Mouse (Mus musculus) CH12.LX (cell line): ENCODE results near the gene Ctnna3. TPM values are rescaled to one million over a fixed set of nuclear protein-coding genes. Genes with fewer than 3 reads are reported as not detected.

Experiments
- DNase-seq: peaks from one replicate; pipeline ENCODE4 v3.0.0-alpha.2; 2013; ENCODE audit errors: extremely low read depth
- H3K27ac ChIP-seq: 2 replicates; pipeline ENCODE4 v1.5.1; 2012; ENCODE audit warnings: low read depth, mild to moderate bottlenecking, control low read depth, moderate library complexity; ENCODE audit not compliant: insufficient read depth
- H3K27me3 ChIP-seq: replicated peaks from 2 replicates; pipeline ENCODE3; 2012; ENCODE audit warnings: inconsistent platforms
- H3K36me3 ChIP-seq, 2 experiments: replicated peaks in 1 of 2; 2 replicates each; pipeline versions ENCODE3 to v1.6.1; 2012; ENCODE audit warnings: inconsistent platforms in 1 of 2, low read length in 1 of 2, mild to moderate bottlenecking in 1 of 2, mixed read lengths in 1 of 2, moderate library complexity in 1 of 2; ENCODE audit not compliant: control insufficient read depth in 1 of 2, insufficient read depth in 1 of 2
- H3K4me1 ChIP-seq, 2 experiments: 2 replicates each; pipeline ENCODE4 v1.6.1; 2012; ENCODE audit warnings: inconsistent platforms in 1 of 2, moderate library complexity in 1 of 2; ENCODE audit not compliant: insufficient read depth in 2 of 2, control insufficient read depth in 1 of 2
- H3K4me2 ChIP-seq: 2 replicates; pipeline ENCODE4 v1.6.1; 2012; ENCODE audit warnings: low read depth, mild to moderate bottlenecking, control low read depth; ENCODE audit not compliant: poor library complexity, insufficient read depth, severe bottlenecking
- H3K4me3 ChIP-seq, 3 experiments: fragments of 150-350 bp in 1 of 3; sonication (generic) in 1 of 3; replicated peaks in 1 of 3; 2 replicates each; pipeline versions ENCODE3 to v1.5.1; 2011 to 2012; ENCODE audit warnings: low read depth in 2 of 3, low read length in 2 of 3, mild to moderate bottlenecking in 2 of 3, moderate library complexity in 2 of 3, control low read depth in 1 of 3, improper control_type of control experiment in 1 of 3, inconsistent platforms in 1 of 3, mixed read lengths in 1 of 3; ENCODE audit not compliant: poor library complexity in 1 of 3
- H3K79me2 ChIP-seq: replicated peaks from 2 replicates; pipeline ENCODE4 v1.6.1; 2012; ENCODE audit warnings: mild to moderate bottlenecking, moderate library complexity; ENCODE audit not compliant: control insufficient read depth, poor library complexity, insufficient read depth, severe bottlenecking; ENCODE audit errors: extremely low read depth
- H3K9ac ChIP-seq: 2 replicates; pipeline ENCODE4 v1.6.1; 2012; ENCODE audit warnings: low read depth, mild to moderate bottlenecking, control low read depth, moderate library complexity; ENCODE audit not compliant: insufficient read depth
- H3K9me3 ChIP-seq: replicated peaks from 2 replicates; pipeline ENCODE3; 2012; ENCODE audit warnings: low read length, inconsistent platforms, mixed read lengths
- BHLHE40 ChIP-seq: IDR thresholded peaks from 2 replicates; pipeline ENCODE4 v1.6.1; 2011; ENCODE audit warnings: mild to moderate bottlenecking, low read depth, low read length, improper control_type of control experiment
- CHD2 ChIP-seq: IDR thresholded peaks from 2 replicates; pipeline ENCODE4 v1.6.1; 2011; ENCODE audit warnings: low read length, improper control_type of control experiment
- CTCF ChIP-seq, 2 experiments: IDR thresholded peaks in 1 of 2; conservative IDR thresholded peaks in 1 of 2; 2 replicates each; pipeline ENCODE4 v1.5.1; 2011 to 2012; ENCODE audit warnings: low read depth in 2 of 2, low read length in 2 of 2, improper control_type of control experiment in 1 of 2, inconsistent platforms in 1 of 2, mild to moderate bottlenecking in 1 of 2, moderate library complexity in 1 of 2
- ETS1 ChIP-seq: conservative IDR thresholded peaks from 2 replicates; pipeline ENCODE4 v1.6.1; 2012; ENCODE audit warnings: low read depth, mild to moderate bottlenecking, inconsistent platforms, low read length, improper control_type of control experiment, moderate library complexity
- HCFC1 ChIP-seq: IDR thresholded peaks from 2 replicates; pipeline ENCODE4 v1.6.1; 2012; ENCODE audit warnings: low read depth, mild to moderate bottlenecking, inconsistent platforms, low read length, improper control_type of control experiment
- IRF4 ChIP-seq: IDR thresholded peaks from 2 replicates; pipeline ENCODE4 v1.6.1; 2014; ENCODE audit warnings: low read depth, mild to moderate bottlenecking, inconsistent platforms, low read length, improper control_type of control experiment
- MAX ChIP-seq: IDR thresholded peaks from 2 replicates; pipeline ENCODE4 v1.6.1; 2011; ENCODE audit warnings: low read length, improper control_type of control experiment
- MYC ChIP-seq: IDR thresholded peaks from 2 replicates; pipeline ENCODE4 v1.6.1; 2011; ENCODE audit warnings: low read depth, mild to moderate bottlenecking, improper control_type of control experiment, low read length
- PAX5 ChIP-seq: IDR thresholded peaks from 2 replicates; pipeline ENCODE4 v1.6.1; 2012; ENCODE audit warnings: low read length, inconsistent platforms, mixed read lengths
- RAD21 ChIP-seq: IDR thresholded peaks from 2 replicates; pipeline ENCODE4 v1.6.1; 2011; ENCODE audit warnings: low read depth, mild to moderate bottlenecking, low read length, improper control_type of control experiment, moderate library complexity
- SMC3 ChIP-seq: IDR thresholded peaks from 2 replicates; pipeline ENCODE4 v1.6.1; 2011; ENCODE audit warnings: low read depth, low read length, improper control_type of control experiment
- ZC3H11A ChIP-seq: IDR thresholded peaks from 2 replicates; pipeline ENCODE4 v1.6.1; 2012; ENCODE audit warnings: low read depth, mild to moderate bottlenecking, inconsistent platforms, low read length, improper control_type of control experiment
- ZNF384 ChIP-seq: IDR thresholded peaks from 2 replicates; pipeline ENCODE4 v1.6.1; 2012; ENCODE audit warnings: low read depth, low read length, improper control_type of control experiment, inconsistent platforms
- dilution Hi-C: fragments of 300-500 bp; cut with MboI; formaldehyde crosslinking; loops from 2 replicates; pipeline ENCODE4 v1.14.3; 2020; ENCODE audit warnings: low sequenced_read_pairs; ENCODE audit not compliant: extremely low pct_unique_long_range_greater_than_20kb, extremely low pct_ligation_motif_present
- in situ Hi-C: fragments of 300-500 bp; cut with MboI; formaldehyde crosslinking; loops from 3 replicates; pipeline ENCODE4 v1.14.3; 2019; ENCODE audit warnings: low sequenced_read_pairs, low pct_ligation_motif_present, low pct_unique_long_range_greater_than_20kb, mixed read lengths
- polyA plus RNA-seq: library from polyadenylated mRNA; unstranded; fragments of >175 nt; gene quantifications from 2 replicates; pipeline ENCODE4 v1.2.1, GENCODE M21; 2012; ENCODE audit warnings: low read depth; ENCODE audit not compliant: insufficient read length
- total RNA-seq, 2 experiments: library from RNA; depleted of rRNA; stranded (reverse); fragments of 300-350 nt in 1 of 2; fragments of >200 nt in 1 of 2; gene quantifications; 2 replicates each; pipeline ENCODE4 v1.2.3; 2012 to 2014

The Ctnna3 gene
- total and polyA plus RNA-seq, 3 experiments, result 0.09 TPM; not detected in 2

DNA sequence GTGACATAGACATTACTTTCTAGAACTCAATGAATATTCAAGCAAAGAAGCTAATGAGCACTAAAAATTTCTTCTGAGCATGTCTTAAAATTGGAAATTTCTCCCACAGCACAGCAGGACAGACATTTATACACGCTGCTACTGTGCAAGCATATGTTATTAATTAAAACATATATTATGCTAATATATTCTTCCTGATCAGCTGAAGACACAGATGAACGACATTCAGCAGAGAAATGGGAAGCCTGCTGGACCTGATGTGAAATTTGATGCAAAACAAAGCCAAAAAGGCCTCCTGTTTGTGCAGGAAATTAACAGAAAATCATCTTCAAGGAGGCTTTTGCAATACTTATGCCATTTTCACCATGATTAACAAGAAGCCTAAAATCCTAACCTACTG lies 1114.5 kb downstream of the Ctnna3 start:
- no peaks in the 10 kb centered on the region for H3K4me1 ChIP-seq
- peaks cover 21% of the 10 kb centered on the region for H3K9me3 ChIP-seq
- no peaks in the 10 kb centered on the region for H3K27me3 ChIP-seq
- no peaks in the 10 kb centered on the region for H3K36me3 ChIP-seq
- TF ChIP-seq ZC3H11A, result no peak
- no peak for DNase-seq
- H3K79me2 ChIP-seq, result no peaks in the 10 kb centered on the region
- no peak overlapping the region for H3K27ac ChIP-seq
- dilution Hi-C loops (no loop called here), in situ Hi-C loops (no loop called here)
- no peak overlapping the region for H3K4me3 ChIP-seq
- no peak overlapping the region for H3K9ac ChIP-seq
- no peak overlapping the region for H3K4me2 ChIP-seq

DNA sequence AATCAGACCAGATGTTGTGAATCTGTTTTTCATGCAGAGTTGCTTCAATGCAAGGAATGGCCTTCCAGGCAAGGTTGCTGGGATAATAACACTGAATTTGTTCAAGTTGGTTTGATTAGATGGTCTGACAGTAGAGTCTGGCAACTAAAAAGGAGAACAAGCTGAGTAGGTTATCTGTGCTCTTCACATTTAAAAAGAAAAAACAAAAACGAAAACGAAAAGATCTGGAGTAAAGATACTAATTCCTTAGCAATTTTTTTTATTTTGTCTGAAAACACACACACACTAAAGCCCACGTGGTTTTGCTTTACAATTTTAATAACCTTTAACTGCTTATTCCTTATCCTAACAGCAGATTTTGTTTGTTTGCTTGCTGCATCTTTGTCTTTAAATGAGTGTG lies 1141.4 kb downstream of the Ctnna3 start:
- no peaks in the 10 kb centered on the region for H3K4me1 ChIP-seq
- H3K79me2 ChIP-seq, result no peaks in the 10 kb centered on the region
- no peaks in the 10 kb centered on the region for H3K36me3 ChIP-seq
- DNase-seq, result no peak
- dilution Hi-C loops (no loop called here), in situ Hi-C loops (no loop called here)
- no peak overlapping the region for H3K9ac ChIP-seq
- no peak overlapping the region for H3K27ac ChIP-seq
- H3K4me3 ChIP-seq, result no peak overlapping the region
- TF ChIP-seq RAD21 (no peak), PAX5 (no peak), CHD2 (no peak), BHLHE40 (no peak), MYC (no peak), SMC3 (no peak), CTCF (conservative IDR thresholded peaks at IDR 0.05 in 1 of 2, IDR thresholded peaks at IDR 0.05 in 1 of 2; ENCODE audit: low read depth in 2 of 2, low read length in 2 of 2) (no peak), ETS1 (no peak), MAX (no peak)
- TF ChIP-seq, all 38 proteins: peak for 0
- Histone ChIP-seq H3K9me3 (peaks cover 30% of the 10 kb centered on the region), H3K27me3 (no peaks in the 10 kb centered on the region), H3K4me2 (no peak overlapping the region)

DNA sequence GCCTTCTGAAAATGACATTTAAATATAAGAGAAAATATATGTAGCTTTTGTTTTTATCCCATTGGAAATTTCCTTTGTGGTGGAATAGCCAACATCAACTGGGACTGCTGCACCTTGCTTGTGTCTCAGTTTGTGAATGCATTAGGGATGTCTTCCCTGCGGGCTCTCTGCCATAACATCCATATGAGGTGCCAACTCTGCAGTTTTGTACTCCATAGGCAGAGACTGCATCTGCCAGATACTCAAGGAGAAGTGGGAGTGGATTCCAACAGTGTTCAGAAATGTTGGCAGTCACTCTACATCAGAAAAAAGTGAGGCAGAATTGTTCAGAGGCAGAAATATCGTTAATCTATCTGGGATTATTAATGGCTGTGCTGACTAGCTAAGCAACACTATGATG lies 1158.2 kb downstream of the Ctnna3 start:
- H3K27ac ChIP-seq, result no peak overlapping the region
- no peaks in the 10 kb centered on the region for H3K27me3 ChIP-seq
- H3K9ac ChIP-seq, result no peak overlapping the region
- H3K4me3 ChIP-seq, result no peak overlapping the region
- no peak for DNase-seq
- dilution Hi-C loops (no loop called here), in situ Hi-C loops (no loop called here)
- H3K79me2 ChIP-seq, result no peaks in the 10 kb centered on the region
- H3K4me1 ChIP-seq, result no peaks in the 10 kb centered on the region
- no peak for TF ChIP-seq HCFC1
- TF ChIP-seq ZNF384, result no peak
- TF ChIP-seq CTCF (conservative IDR thresholded peaks at IDR 0.05 in 1 of 2, IDR thresholded peaks at IDR 0.05 in 1 of 2; ENCODE audit: low read depth in 2 of 2, low read length in 2 of 2), result no peak
- no peak for TF ChIP-seq IRF4
- no peak overlapping the region for H3K4me2 ChIP-seq
- peaks cover 34% of the 10 kb centered on the region for H3K9me3 ChIP-seq
- no peaks in the 10 kb centered on the region for H3K36me3 ChIP-seq
